Comparison of ENCODE assay signal across 22 mouse cellular contexts in the genomic region with DNA sequence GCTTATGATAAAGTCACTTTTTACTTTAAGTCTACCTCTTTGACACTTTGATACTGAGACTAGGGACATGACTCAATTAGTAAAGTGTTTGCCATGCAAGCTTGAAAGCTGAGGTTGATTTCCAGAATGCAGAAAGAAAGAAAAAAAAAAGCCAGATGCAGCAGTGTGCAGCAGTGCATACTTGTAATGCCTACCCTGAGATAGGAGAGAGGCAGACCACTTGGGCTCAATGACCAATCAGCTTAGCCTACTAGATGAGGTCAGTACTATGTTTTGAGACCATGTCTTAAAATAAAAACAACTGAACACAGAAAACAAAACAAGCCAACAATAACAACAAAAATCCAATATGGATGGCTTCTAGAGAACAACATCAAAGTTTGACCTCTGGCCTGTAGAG.
DNase-seq lines count a peak whose midpoint lies in the region; ATAC-seq and TF ChIP-seq lines count a peak whose summit lies in the region.
"Had no signal": no experiment of that assay in that cellular context is flagged by ENCODE, and none has a peak within 500 bp of the region (broad histone marks: within the 10 kb centered on the region; RNA-seq: fewer than 3 reads in every experiment).

No protein-coding gene starts in this region.

- H3K36me3 ChIP-seq in lung, embryonic 14.5 days (ENCODE audit: insufficient read depth), result no peaks in the 10 kb centered on the region
- H3K36me3 ChIP-seq in lung, embryonic 15.5 days, result no peaks in the 10 kb centered on the region
- H3K36me3 ChIP-seq in lung, embryonic 16.5 days (ENCODE audit: control insufficient read depth, insufficient read depth, low read length), result no peaks in the 10 kb centered on the region
- H3K36me3 ChIP-seq in lung, postnatal 0 days (ENCODE audit: insufficient read depth, low read length), result no peaks in the 10 kb centered on the region
- H3K36me3 ChIP-seq: G1E had no signal

- TF ChIP-seq POLR2A in lung, adult 2 months (IDR thresholded peaks at IDR 0.05; ENCODE audit: borderline replicate concordance, extremely low read depth, low read depth, low read length), result no peak

- peak; percentile 5 for DNase-seq in lung, embryonic 14.5 days
- DNase-seq in lung, postnatal 36 days, result no peak
- DNase-seq in lung, postnatal 4 days, result no peak
- DNase-seq in lung, postnatal 10 days, result no peak
- DNase-seq in lung, postnatal 0 days (ENCODE audit: low spot score), result peak; percentile 13
- no peak for DNase-seq in lung, adult 2 months
- DNase-seq: adrenal gland, adult 2 months; adrenal gland, adult 8-10 months; adrenal gland, postnatal 10 days; adrenal gland, postnatal 14 days; adrenal gland, postnatal 25 days; adrenal gland, postnatal 36 days; B cell, adult 2 months; cerebellum, adult 11 months; cerebellum, adult 11-12 months had no signal

- no peak for TF ChIP-seq EP300 in lung, postnatal 0 days (IDR thresholded peaks at IDR 0.05)

- no peak overlapping the region for H3K4me2 ChIP-seq in lung, embryonic 14.5 days
- no peak overlapping the region for H3K4me2 ChIP-seq in lung, embryonic 15.5 days
- no peak overlapping the region for H3K4me2 ChIP-seq in lung, embryonic 16.5 days (ENCODE audit: low read depth, low read length)
- no peak overlapping the region for H3K4me2 ChIP-seq in lung, postnatal 0 days (replicated peaks; ENCODE audit: low read depth, low read length)

- peak; percentile 70; the same call in 1 of the 2 replicates for ATAC-seq in lung, embryonic 14.5 days (ENCODE audit: insufficient read depth)
- ATAC-seq in lung, embryonic 15.5 days (ENCODE audit: borderline replicate concordance, extremely low read depth, low FRiP score, low TSS enrichment), result peak; percentile 65; the same call in 1 of the 2 replicates
- ATAC-seq in lung, embryonic 16.5 days (ENCODE audit: low read depth), result no peak
- ATAC-seq in lung, postnatal 0 days, result peak; percentile 83
- ATAC-seq: activated CD4-positive, CD25-positive, alpha-beta regulatory T cell, adult 4 months; CD4-positive, CD25-positive, alpha-beta regulatory T cell, adult 4 months had no signal

- H3K4me3 ChIP-seq in lung, embryonic 14.5 days (ENCODE audit: low read depth, low read length), result no peak overlapping the region
- H3K4me3 ChIP-seq in lung, embryonic 15.5 days, result no peak overlapping the region
- H3K4me3 ChIP-seq in lung, embryonic 16.5 days (ENCODE audit: low read length), result no peak overlapping the region
- H3K4me3 ChIP-seq in lung, postnatal 0 days (ENCODE audit: low read depth, low read length), result no peak overlapping the region
- H3K4me3 ChIP-seq in lung, adult 2 months (replicated peaks; ENCODE audit: extremely low read depth, low read depth, low read length), result no peak overlapping the region

- no peaks in the 10 kb centered on the region for H3K9me3 ChIP-seq in lung, embryonic 14.5 days (ENCODE audit: low read depth, low read length)
- no peaks in the 10 kb centered on the region for H3K9me3 ChIP-seq in lung, embryonic 15.5 days
- H3K9me3 ChIP-seq in lung, embryonic 16.5 days (ENCODE audit: control insufficient read depth, low read length), result no peaks in the 10 kb centered on the region
- H3K9me3 ChIP-seq in lung, postnatal 0 days (ENCODE audit: low read length), result no peaks in the 10 kb centered on the region
- H3K9me3 ChIP-seq: G1E had no signal

- no peaks in the 10 kb centered on the region for H3K27me3 ChIP-seq in lung, embryonic 14.5 days (ENCODE audit: insufficient read depth, low read length)
- H3K27me3 ChIP-seq in lung, embryonic 15.5 days, result no peaks in the 10 kb centered on the region
- no peaks in the 10 kb centered on the region for H3K27me3 ChIP-seq in lung, embryonic 16.5 days (ENCODE audit: control insufficient read depth, insufficient read depth, low read depth, low read length)
- no peaks in the 10 kb centered on the region for H3K27me3 ChIP-seq in lung, postnatal 0 days (replicated peaks; ENCODE audit: insufficient read depth, low read length)
- H3K27me3 ChIP-seq: CH12.LX, Patski had no signal

- H3K9ac ChIP-seq in lung, embryonic 14.5 days, result no peak overlapping the region
- H3K9ac ChIP-seq in lung, embryonic 15.5 days, result no peak overlapping the region
- H3K9ac ChIP-seq in lung, embryonic 16.5 days (ENCODE audit: low read length), result no peak overlapping the region
- H3K9ac ChIP-seq in lung, postnatal 0 days (replicated peaks; ENCODE audit: low read depth), result no peak overlapping the region

- H3K27ac ChIP-seq in lung, embryonic 14.5 days (ENCODE audit: low read depth), result peak overlapping the region; percentile 3; the same call in 1 of the 2 replicates
- peak overlapping the region; percentile 82 for H3K27ac ChIP-seq in lung, embryonic 15.5 days
- H3K27ac ChIP-seq in lung, embryonic 16.5 days (ENCODE audit: low read length), result peak overlapping the region; percentile 48
- no peak overlapping the region for H3K27ac ChIP-seq in lung, postnatal 0 days (ENCODE audit: low read length)

- no peaks in the 10 kb centered on the region for H3K4me1 ChIP-seq in lung, embryonic 14.5 days (ENCODE audit: insufficient read depth)
- H3K4me1 ChIP-seq in lung, embryonic 15.5 days, result 0 out of 2 replicates have a peak, but pooled peaks cover 12% of the 10 kb centered on the region
- H3K4me1 ChIP-seq in lung, embryonic 16.5 days (replicated peaks; ENCODE audit: control insufficient read depth, insufficient read depth, low read length), result peaks cover 5% of the 10 kb centered on the region; the same call in 1 of the 2 replicates
- H3K4me1 ChIP-seq in lung, postnatal 0 days (ENCODE audit: insufficient read depth, low read depth, low read length), result no peaks in the 10 kb centered on the region
- H3K4me1 ChIP-seq in lung, adult 2 months (ENCODE audit: control insufficient read depth, insufficient read depth, low read length), result no peaks in the 10 kb centered on the region

- no peak for TF ChIP-seq CTCF in lung, embryonic 14.5 days (IDR thresholded peaks at IDR 0.05; ENCODE audit: low read depth)
- TF ChIP-seq CTCF in lung, postnatal 0 days (IDR thresholded peaks at IDR 0.05), result no peak
- no peak for TF ChIP-seq CTCF in lung, adult 2 months (IDR thresholded peaks at IDR 0.05; ENCODE audit: insufficient read depth, low read length)

Comparison
In these comparisons a context has a peak if more than half of its experiments do, and no peak if none do; other contexts are left out.
1. DNase-seq: peak in lung, embryonic 14.5 days (single experiment) and lung, postnatal 0 days (single experiment); none in lung, postnatal 36 days (single experiment), lung, postnatal 4 days (0 of 2), lung, postnatal 10 days (single experiment) and lung, adult 2 months (single experiment).